In the genomic region with DNA sequence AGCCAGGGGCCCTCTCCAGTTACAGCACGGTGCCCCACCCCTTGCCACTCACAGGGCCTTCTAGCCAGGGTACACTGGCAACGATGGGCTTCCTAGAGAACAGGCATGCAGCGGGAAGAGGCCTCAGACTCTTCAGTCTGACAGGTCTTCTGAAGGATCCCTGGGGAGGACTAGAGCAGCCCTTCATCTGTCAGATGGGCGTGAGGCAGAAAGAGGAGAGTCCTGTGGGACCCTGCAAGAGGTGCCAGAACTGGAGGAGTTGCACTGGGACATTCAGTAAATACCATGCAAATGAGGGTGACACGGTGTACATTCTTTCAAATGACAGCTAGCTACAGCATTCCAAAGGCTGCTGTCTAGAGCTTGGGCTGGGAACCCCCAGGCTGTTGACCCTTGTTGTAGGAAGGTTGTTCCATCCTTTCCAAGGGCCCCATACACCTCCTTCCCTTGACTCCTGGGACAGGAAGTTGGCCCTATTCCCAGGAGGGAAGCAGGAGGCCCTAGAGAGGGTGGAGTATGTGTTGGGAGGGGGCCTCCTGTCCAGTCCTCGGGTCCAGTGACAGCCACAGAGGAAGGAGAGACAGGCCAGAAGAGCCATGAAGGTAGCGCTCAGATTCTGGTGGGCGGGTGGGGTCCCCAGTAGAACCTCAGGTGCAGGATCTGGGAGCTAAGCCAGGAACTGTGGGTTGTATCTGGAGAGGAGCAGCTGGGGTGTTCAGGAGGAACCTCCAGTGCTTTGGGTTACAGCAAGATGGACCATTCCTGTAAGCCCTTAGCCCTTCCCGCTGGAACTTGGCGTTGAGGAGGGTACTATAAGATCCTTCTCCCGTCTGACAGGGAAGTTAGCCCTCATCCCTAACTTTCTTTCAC, we compare ENCODE assay signal across 9 mouse cellular contexts. TPM values are rescaled to one million over a fixed set of nuclear protein-coding genes. Genes with fewer than 3 reads are reported as not detected.
DNase-seq lines count a peak whose midpoint lies in the region; ATAC-seq and TF ChIP-seq lines count a peak whose summit lies in the region.
"Had no signal": no experiment of that assay in that cellular context is flagged by ENCODE, and none has a peak within 500 bp of the region (broad histone marks: within the 10 kb centered on the region; RNA-seq: fewer than 3 reads in every experiment).

No protein-coding gene starts in this region.

- H3K9ac ChIP-seq in embryonic facial prominence, embryonic 13.5 days: peak overlapping the region; percentile 81
- no peak overlapping the region; the same call in 1 of the 2 replicates for H3K9ac ChIP-seq in limb, embryonic 11.5 days (ENCODE audit: low read length)
- peak overlapping the region; percentile 18; the same call in 1 of the 2 replicates for H3K9ac ChIP-seq in midbrain, embryonic 16.5 days (ENCODE audit: low read depth, low read length)

- no peak for TF ChIP-seq CTCF in left cerebral cortex, adult 2 months (IDR thresholded peaks at IDR 0.05)

- WGBS in embryonic facial prominence, embryonic 13.5 days: 24% methylated on average over 11 of the region's 11 CpGs
- WGBS in limb, embryonic 11.5 days: 32% methylated on average over 11 of the region's 11 CpGs
- WGBS in midbrain, embryonic 16.5 days: 37% methylated on average over 11 of the region's 11 CpGs

- no peak for ATAC-seq in embryonic facial prominence, embryonic 13.5 days (ENCODE audit: insufficient number of reproducible peaks, insufficient read depth, low FRiP score, low TSS enrichment, low read depth)
- no peak for ATAC-seq in limb, embryonic 11.5 days (ENCODE audit: insufficient number of reproducible peaks, low FRiP score, low TSS enrichment, low read depth)
- no peak for ATAC-seq in midbrain, embryonic 16.5 days
- ATAC-seq in erythroblast, adult 5-6 weeks (replicated peaks; ENCODE audit: low FRiP score, poor library complexity, severe bottlenecking): no peak

- H3K4me3 ChIP-seq in left cerebral cortex, adult 2 months: peak overlapping the region; percentile 49
- H3K4me3 ChIP-seq in embryonic facial prominence, embryonic 13.5 days: peak overlapping the region; percentile 52
- no peak overlapping the region for H3K4me3 ChIP-seq in limb, embryonic 11.5 days (ENCODE audit: low read depth, low read length)
- H3K4me3 ChIP-seq in midbrain, embryonic 16.5 days (ENCODE audit: low read depth, low read length): no peak overlapping the region

- peak overlapping the region; percentile 87 for H3K27ac ChIP-seq in left cerebral cortex, adult 2 months
- peak overlapping the region; percentile 99 for H3K27ac ChIP-seq in embryonic facial prominence, embryonic 13.5 days
- peak overlapping the region; percentile 94 for H3K27ac ChIP-seq in limb, embryonic 11.5 days (replicated peaks; ENCODE audit: low read depth, low read length)
- H3K27ac ChIP-seq in midbrain, embryonic 16.5 days (ENCODE audit: low read length): peak overlapping the region; percentile 61; the same call in 1 of the 2 replicates
- H3K27ac ChIP-seq: macrophage had no signal

- H3K4me2 ChIP-seq in embryonic facial prominence, embryonic 13.5 days: peak overlapping the region; percentile 81
- H3K4me2 ChIP-seq in limb, embryonic 11.5 days (ENCODE audit: low read depth, severe bottlenecking): peak overlapping the region; percentile 56
- H3K4me2 ChIP-seq in midbrain, embryonic 16.5 days (ENCODE audit: low read length): peak overlapping the region; percentile 9; the same call in 1 of the 2 replicates

- no peaks in the 10 kb centered on the region for H3K9me3 ChIP-seq in embryonic facial prominence, embryonic 13.5 days
- no peaks in the 10 kb centered on the region for H3K9me3 ChIP-seq in limb, embryonic 11.5 days (ENCODE audit: control insufficient read depth, low read length)
- no peaks in the 10 kb centered on the region for H3K9me3 ChIP-seq in midbrain, embryonic 16.5 days (replicated peaks; ENCODE audit: control insufficient read depth, low read length, poor library complexity, severe bottlenecking)

- H3K36me3 ChIP-seq in embryonic facial prominence, embryonic 13.5 days: peaks cover 30% of the 10 kb centered on the region
- H3K36me3 ChIP-seq in limb, embryonic 11.5 days (ENCODE audit: control insufficient read depth, insufficient read depth, low read length): peaks cover 2% of the 10 kb centered on the region; the same call in 1 of the 2 replicates
- H3K36me3 ChIP-seq in midbrain, embryonic 16.5 days (ENCODE audit: control insufficient read depth, insufficient read depth, low read length): 0 out of 2 replicates have a peak, but pooled peaks cover 6% of the 10 kb centered on the region

- intact Hi-C loops in left cerebral cortex, adult 2 months (cut with DNase I): loop anchor here (5.0 kb wide), 1 partner anchor 120 kb away; no protein-coding TSS in a partner anchor
- intact Hi-C loops in left cerebral cortex, postnatal 14 days (cut with DNase I): no loop called here
- intact Hi-C loops in heart, postnatal 36 days (cut with DNase I): no loop called here

- peaks cover 90% of the 10 kb centered on the region for H3K4me1 ChIP-seq in embryonic facial prominence, embryonic 13.5 days
- peaks cover 62% of the 10 kb centered on the region for H3K4me1 ChIP-seq in limb, embryonic 11.5 days (ENCODE audit: control insufficient read depth, insufficient read depth, low read length)
- H3K4me1 ChIP-seq in midbrain, embryonic 16.5 days (ENCODE audit: control insufficient read depth, insufficient read depth, low read length): peaks cover 13% of the 10 kb centered on the region; the same call in 1 of the 2 replicates

- no peak for DNase-seq in left cerebral cortex, adult 2 months (ENCODE audit: extremely low spot score in 1 of 2, low spot score in 2 of 2)
- DNase-seq in left cerebral cortex, postnatal 14 days (ENCODE audit: low spot score in 2 of 2): no peak
- DNase-seq in heart, postnatal 36 days: peak; percentile 76 to 89
- DNase-seq in limb, embryonic 11.5 days (ENCODE audit: low spot score): no peak
- DNase-seq in thymus, postnatal 36 days: no peak

- H3K27me3 ChIP-seq in embryonic facial prominence, embryonic 13.5 days: peaks cover 13% of the 10 kb centered on the region
- no peaks in the 10 kb centered on the region for H3K27me3 ChIP-seq in limb, embryonic 11.5 days (ENCODE audit: control insufficient read depth, insufficient read depth, low read length)
- H3K27me3 ChIP-seq in midbrain, embryonic 16.5 days (ENCODE audit: control insufficient read depth, insufficient read depth, low read depth, low read length): peaks cover 23% of the 10 kb centered on the region

RNA-seq across cellular contexts. Expression of a gene that starts 1.7 kb away (rescaled TPM):
- 10 to 100 TPM; 16.4 to 22.8 TPM for total RNA-seq in left cerebral cortex, adult 2 months (2021)
- total RNA-seq in left cerebral cortex, postnatal 14 days (2021): 10 to 100 TPM; 14.4 to 18.5 TPM
- polyA plus RNA-seq in embryonic facial prominence, embryonic 13.5 days (2015; fragmentation: Nextera tagmentation; extraction: Ambion mirVana): 40.1 and 49.3 TPM in 2 replicates
- 100 to 1,000 TPM; 128 to 129 TPM for total RNA-seq in heart, postnatal 36 days (2021)
- 14.6 and 15.6 TPM in 2 replicates for polyA plus RNA-seq in limb, embryonic 11.5 days (2014; fragmentation: Nextera tagmentation; extraction: Ambion mirVana)
- 7.4 and 9.4 TPM in 2 replicates for polyA plus RNA-seq in midbrain, embryonic 16.5 days (2015; fragmentation: Nextera tagmentation; extraction: Ambion mirVana)
- total RNA-seq in erythroblast, adult 5-6 weeks (2015; ENCODE audit: low replicate concordance): not detected in 2 replicates
- not detected in 2 replicates for total RNA-seq in erythroblast, adult 5-6 weeks (2017; ENCODE audit: low replicate concordance)

RNA-seq across cellular contexts. Expression of a gene that starts 28.3 kb away (rescaled TPM):
- total RNA-seq in left cerebral cortex, adult 2 months (2021): 100 to 1,000 TPM; 163 to 167 TPM
- 100 to 1,000 TPM; 167 to 168 TPM for total RNA-seq in left cerebral cortex, postnatal 14 days (2021)
- 120 and 129 TPM in 2 replicates for polyA plus RNA-seq in embryonic facial prominence, embryonic 13.5 days (2015; fragmentation: Nextera tagmentation; extraction: Ambion mirVana)
- total RNA-seq in heart, postnatal 36 days (2021): 100 to 1,000 TPM; 149 to 165 TPM
- polyA plus RNA-seq in limb, embryonic 11.5 days (2014; fragmentation: Nextera tagmentation; extraction: Ambion mirVana): 131 and 141 TPM in 2 replicates
- 87.3 and 90.0 TPM in 2 replicates for polyA plus RNA-seq in midbrain, embryonic 16.5 days (2015; fragmentation: Nextera tagmentation; extraction: Ambion mirVana)
- total RNA-seq in erythroblast, adult 5-6 weeks (2015; ENCODE audit: low replicate concordance): 35.4 and 35.9 TPM in 2 replicates
- 58.0 and 81.1 TPM in 2 replicates for total RNA-seq in erythroblast, adult 5-6 weeks (2017; ENCODE audit: low replicate concordance)

RNA-seq across cellular contexts. Expression of a gene that starts 34.1 kb away (rescaled TPM):
- 100 to 1,000 TPM; 152 TPM for total RNA-seq in left cerebral cortex, adult 2 months (2021)
- 100 to 1,000 TPM; 143 to 152 TPM for total RNA-seq in left cerebral cortex, postnatal 14 days (2021)
- 20.4 and 21.6 TPM in 2 replicates for polyA plus RNA-seq in embryonic facial prominence, embryonic 13.5 days (2015; fragmentation: Nextera tagmentation; extraction: Ambion mirVana)
- 10 to 100 TPM; 14.8 to 14.9 TPM for total RNA-seq in heart, postnatal 36 days (2021)
- 7.2 and 10.0 TPM in 2 replicates for polyA plus RNA-seq in limb, embryonic 11.5 days (2014; fragmentation: Nextera tagmentation; extraction: Ambion mirVana)
- polyA plus RNA-seq in midbrain, embryonic 16.5 days (2015; fragmentation: Nextera tagmentation; extraction: Ambion mirVana): 81.1 and 95.9 TPM in 2 replicates
- 3.8 TPM in 1 of 2 replicates, not detected in the other for total RNA-seq in erythroblast, adult 5-6 weeks (2015; ENCODE audit: low replicate concordance)
- total RNA-seq in erythroblast, adult 5-6 weeks (2017; ENCODE audit: low replicate concordance): 2.1 and 4.7 TPM in 2 replicates

RNA-seq across cellular contexts. Expression of a gene that starts 42.3 kb away (rescaled TPM):
- 10 to 100 TPM; 57.4 to 64.8 TPM for total RNA-seq in left cerebral cortex, adult 2 months (2021)
- 10 to 100 TPM; 11.9 to 13.5 TPM for total RNA-seq in left cerebral cortex, postnatal 14 days (2021)
- 1.1 and 1.9 TPM in 2 replicates for polyA plus RNA-seq in embryonic facial prominence, embryonic 13.5 days (2015; fragmentation: Nextera tagmentation; extraction: Ambion mirVana)
- 10 to 100 TPM; 31.4 to 40.9 TPM for total RNA-seq in heart, postnatal 36 days (2021)
- 0.17 and 0.57 TPM in 2 replicates for polyA plus RNA-seq in limb, embryonic 11.5 days (2014; fragmentation: Nextera tagmentation; extraction: Ambion mirVana)
- 2.5 and 3.1 TPM in 2 replicates for polyA plus RNA-seq in midbrain, embryonic 16.5 days (2015; fragmentation: Nextera tagmentation; extraction: Ambion mirVana)
- total RNA-seq in erythroblast, adult 5-6 weeks (2015; ENCODE audit: low replicate concordance): 1.5 TPM in 1 of 2 replicates, not detected in the other
- not detected in 2 replicates for total RNA-seq in erythroblast, adult 5-6 weeks (2017; ENCODE audit: low replicate concordance)
- polyA plus RNA-seq: macrophage had no signal

RNA-seq across cellular contexts. Expression of a gene that starts 48.4 kb away (rescaled TPM):
- under 1 TPM in 1 of 2 experiments, not detected in 1; 0.26 TPM for total RNA-seq in left cerebral cortex, adult 2 months (2021)
- total RNA-seq in left cerebral cortex, postnatal 14 days (2021): not detected
- polyA plus RNA-seq in embryonic facial prominence, embryonic 13.5 days (2015; fragmentation: Nextera tagmentation; extraction: Ambion mirVana): 0.88 TPM in 1 of 2 replicates, not detected in the other
- not detected for total RNA-seq in heart, postnatal 36 days (2021)
- polyA plus RNA-seq in limb, embryonic 11.5 days (2014; fragmentation: Nextera tagmentation; extraction: Ambion mirVana): 0.09 and 0.24 TPM in 2 replicates
- 0.21 TPM in 1 of 2 replicates, not detected in the other for polyA plus RNA-seq in midbrain, embryonic 16.5 days (2015; fragmentation: Nextera tagmentation; extraction: Ambion mirVana)
- 1.0 TPM in 1 of 2 replicates, not detected in the other for total RNA-seq in erythroblast, adult 5-6 weeks (2015; ENCODE audit: low replicate concordance)
- total RNA-seq in erythroblast, adult 5-6 weeks (2017; ENCODE audit: low replicate concordance): 1.5 and 1.8 TPM in 2 replicates

Comparison
In these comparisons a context has a peak if more than half of its experiments do, and no peak if none do; other contexts are left out.
1. DNase-seq: peak in heart, postnatal 36 days (2 of 2); none in left cerebral cortex, adult 2 months (0 of 2), left cerebral cortex, postnatal 14 days (0 of 2), limb, embryonic 11.5 days (single experiment) and thymus, postnatal 36 days (0 of 2).
2. H3K4me3 ChIP-seq: peak in left cerebral cortex, adult 2 months (single experiment) and embryonic facial prominence, embryonic 13.5 days (single experiment); none in limb, embryonic 11.5 days (single experiment) and midbrain, embryonic 16.5 days (single experiment).
3. H3K4me2 ChIP-seq: peak in every context shown above with its lines; median percentile 81 in embryonic facial prominence, embryonic 13.5 days; 56 in limb, embryonic 11.5 days; 9 in midbrain, embryonic 16.5 days.
4. RNA of a gene that starts 1.7 kb away (total RNA-seq): 128 to 129 TPM in heart, postnatal 36 days, 16.4 to 22.8 TPM in left cerebral cortex, adult 2 months and 14.4 to 18.5 TPM in left cerebral cortex, postnatal 14 days; not detected in erythroblast, adult 5-6 weeks; every median in the first group is over 10 times any median in the second.
5. RNA of a gene that starts 34.1 kb away (total RNA-seq): 152 TPM in left cerebral cortex, adult 2 months and 143 to 152 TPM in left cerebral cortex, postnatal 14 days; 14.8 to 14.9 TPM in heart, postnatal 36 days and 2.1 to 4.7 TPM in erythroblast, adult 5-6 weeks; every median in the first group is over 4 times any median in the second.
6. Peak in every context shown above with its lines, with median percentiles within 50 percentile points of each other: H3K27ac ChIP-seq.